Mouse (Mus musculus) erythroid progenitor cell, adult 5-6 weeks (primary cell): Measurements from ENCODE around the gene Plekhg1. TPM values are rescaled to one million over a fixed set of nuclear protein-coding genes. Genes with fewer than 3 reads are reported as not detected.

ENCODE experiments used
- ATAC-seq: replicated peaks from 2 replicates; pipeline ENCODE4 v1.8.0; 2016; ENCODE audit warnings: moderate number of reproducible peaks, mild to moderate bottlenecking, moderate TSS enrichment, inconsistent platforms; ENCODE audit not compliant: poor library complexity, low FRiP score, severe bottlenecking
- total RNA-seq, 2 experiments: library from RNA; stranded (forward) in 1 of 2; stranded (reverse) in 1 of 2; fragments of 150-400 nt in 1 of 2; fragments of 186-747, 209-891 nt in 1 of 2; gene quantifications; 2 replicates each; pipeline versions ENCODE4 v1.2.3 to v1.2.4; 2015 to 2017; ENCODE audit warnings: low replicate concordance in 2 of 2

The Plekhg1 gene
- total RNA-seq, 2 experiments from 2014 or later: 2.5 TPM; not detected in 1

GRCm38 (mm10) chr10:3818940-3819701, 79.0 kb downstream of the Plekhg1 start:
- no peak for ATAC-seq

GRCm38 (mm10) chr10:3823826-3824225, 83.7 kb downstream of the Plekhg1 start:
- no peak for ATAC-seq

DNA sequence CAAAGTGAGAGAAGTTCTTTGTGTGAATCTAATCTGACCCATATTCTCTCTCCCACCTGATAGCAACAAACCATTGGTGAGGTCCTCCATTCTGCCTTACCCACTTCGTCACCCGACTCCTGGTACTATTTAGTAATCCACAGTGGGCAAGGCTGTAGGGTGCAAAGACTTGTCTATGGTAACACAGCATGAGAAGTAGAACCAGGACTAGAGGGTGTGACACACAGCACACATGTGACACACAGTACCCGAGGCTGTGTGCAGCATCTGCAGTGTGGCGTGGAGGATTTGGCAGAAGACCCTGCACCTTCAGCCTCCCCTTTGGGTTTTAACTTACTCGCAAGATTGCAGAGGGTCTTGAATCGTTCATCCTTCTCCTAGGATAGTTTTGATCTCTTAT, 85.9 kb downstream of the Plekhg1 start:
- no peak for ATAC-seq

DNA sequence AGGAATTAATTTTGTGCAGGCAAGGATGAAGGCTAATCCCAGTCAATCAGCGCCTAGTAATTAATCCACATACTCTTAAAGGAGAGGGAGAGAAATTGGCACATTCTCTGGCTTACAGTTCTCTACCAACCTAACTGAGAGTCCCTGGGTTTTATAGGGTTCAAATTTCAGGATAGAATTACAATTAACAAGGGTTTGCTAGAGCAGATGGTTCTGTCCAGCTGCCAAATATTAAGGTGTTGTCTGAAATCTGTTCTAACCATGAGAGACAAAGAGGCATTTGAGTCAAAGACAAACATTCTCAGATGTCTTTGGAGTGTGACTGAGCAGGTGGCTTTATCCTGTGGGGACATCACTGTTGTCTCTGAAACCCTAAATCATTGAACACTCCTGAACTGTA, 87.2 kb downstream of the Plekhg1 start:
- ATAC-seq: no peak

DNA sequence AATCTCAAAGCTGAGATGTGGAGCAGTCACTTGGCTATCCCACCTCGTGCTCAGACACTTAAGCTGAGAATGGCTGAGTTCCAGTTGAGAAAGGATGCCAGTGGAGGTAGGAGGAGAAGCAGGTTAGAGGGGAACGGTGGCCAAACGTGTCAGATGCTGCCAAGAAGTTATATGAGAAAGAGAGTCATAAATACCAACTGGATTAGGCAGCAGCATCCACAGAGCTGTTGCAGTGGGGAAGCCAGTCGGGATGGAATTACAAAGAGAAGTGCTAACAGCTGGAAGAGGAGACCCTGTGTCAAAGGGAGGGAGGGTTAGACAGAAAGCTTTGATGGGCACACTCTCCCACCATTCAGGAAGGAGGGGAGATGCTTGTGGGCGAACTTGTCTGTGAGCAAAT, 89.3 kb downstream of the Plekhg1 start:
- ATAC-seq: no peak

DNA sequence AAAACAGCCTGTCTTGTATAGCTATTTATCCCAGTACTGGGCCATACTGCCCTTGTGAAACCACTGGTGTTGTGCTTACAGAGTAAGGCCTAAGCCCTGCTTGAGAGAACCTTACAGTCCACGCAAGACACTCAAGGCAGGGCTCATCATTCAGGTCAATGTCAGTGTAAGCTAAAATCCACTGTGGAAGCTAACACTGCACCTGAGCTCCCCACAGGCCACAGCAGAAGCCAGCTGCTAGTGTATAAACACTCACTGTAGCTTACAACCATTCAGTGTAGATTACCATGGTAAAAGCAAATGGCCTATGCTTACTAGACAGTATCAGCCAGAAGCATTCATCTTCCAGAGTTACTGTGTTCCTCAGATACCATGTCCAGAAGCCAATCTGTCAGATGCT, 90.5 kb downstream of the Plekhg1 start:
- ATAC-seq: no peak

DNA sequence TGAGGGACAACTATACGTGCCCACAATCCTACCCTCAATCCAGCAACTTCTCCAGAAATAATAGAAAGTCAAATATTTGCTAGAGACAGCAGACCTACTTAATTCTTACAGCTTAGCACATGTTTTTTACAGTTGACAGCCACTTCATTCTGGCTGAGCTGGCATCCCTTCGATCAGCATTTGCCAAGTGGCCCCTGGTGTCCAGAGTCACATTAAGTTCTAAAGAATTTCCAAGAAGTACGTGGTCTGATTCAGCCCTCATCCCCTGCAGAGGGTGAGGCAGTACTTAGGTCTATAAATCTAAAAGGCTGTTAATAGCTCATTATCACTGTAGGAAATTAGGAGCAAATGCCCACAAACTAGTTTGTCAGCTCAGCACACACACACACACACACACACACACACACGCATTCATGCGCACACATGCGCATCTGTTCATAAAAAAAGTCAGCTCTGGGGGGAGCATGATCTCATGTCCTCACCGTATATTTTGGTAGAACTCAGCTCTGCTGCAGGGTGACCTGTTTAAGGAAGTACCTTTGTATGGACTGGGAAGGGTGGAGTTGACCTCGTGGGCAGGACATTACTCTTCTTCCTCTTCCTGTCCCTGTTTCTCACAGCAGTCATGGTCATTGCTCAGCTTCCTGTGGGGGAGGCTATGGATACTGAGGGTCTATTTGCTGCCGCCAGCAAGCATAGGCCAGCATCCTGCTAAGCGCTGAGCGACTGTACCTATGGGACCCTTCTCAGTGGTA, 91.6 kb downstream of the Plekhg1 start:
- ATAC-seq: no peak

DNA sequence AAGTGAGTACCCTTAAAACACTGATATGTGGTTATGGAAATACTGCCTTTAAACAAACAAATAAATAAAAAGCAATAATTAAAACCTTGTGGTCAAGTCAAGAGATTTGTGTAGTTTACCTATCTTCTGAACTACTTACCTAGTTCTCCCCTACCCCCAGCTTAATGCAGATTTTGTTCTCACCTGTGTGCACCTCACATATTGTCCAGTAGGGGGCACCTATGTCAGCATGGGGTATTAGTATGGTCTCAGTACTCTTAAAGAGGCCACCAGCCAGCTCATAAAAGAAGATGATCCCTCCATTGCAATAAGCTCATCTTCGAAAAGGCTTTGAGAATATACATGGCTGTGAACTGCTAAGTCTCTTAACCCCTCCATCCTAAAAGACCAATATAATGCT, 93.9 kb downstream of the Plekhg1 start:
- no peak for ATAC-seq

- ATAC-seq: no peak
Observed at GRCm38 (mm10) chr10:3834678-3835077, 94.5 kb downstream of the Plekhg1 start.

GRCm38 (mm10) chr10:3835616-3836015, 95.5 kb downstream of the Plekhg1 start:
- ATAC-seq: no peak

GRCm38 (mm10) chr10:3839748-3840432, 99.7 kb downstream of the Plekhg1 start:
- ATAC-seq: no peak

GRCm38 (mm10) chr10:3844430-3844829, 104.3 kb downstream of the Plekhg1 start:
- ATAC-seq: no peak

- ATAC-seq: no peak
Observed at GRCm38 (mm10) chr10:3847021-3847420, 106.9 kb downstream of the Plekhg1 start.

GRCm38 (mm10) chr10:3851461-3851860, 111.3 kb downstream of the Plekhg1 start:
- ATAC-seq: no peak

- no peak for ATAC-seq
Observed at GRCm38 (mm10) chr10:3852733-3853132, 112.6 kb downstream of the Plekhg1 start.

DNA sequence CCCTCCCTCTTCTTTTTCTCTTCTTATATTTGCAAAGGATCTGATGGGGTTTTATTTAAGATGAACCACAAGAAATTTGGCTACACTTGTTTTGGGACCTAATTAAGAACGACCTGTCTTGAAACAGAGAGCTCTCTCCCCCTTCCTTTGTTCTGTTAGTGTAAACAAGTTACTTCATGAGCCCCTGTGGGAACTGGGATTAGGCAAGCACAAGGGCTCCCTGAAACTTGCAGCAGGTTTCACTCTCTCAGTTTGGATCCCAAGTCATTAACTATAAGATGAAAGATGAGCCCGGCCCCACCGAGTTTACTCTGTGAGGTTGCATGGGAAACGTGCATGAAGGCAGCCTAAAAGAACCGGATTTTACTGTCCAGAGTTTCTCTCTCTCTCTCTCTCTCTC, 117.7 kb downstream of the Plekhg1 start:
- ATAC-seq: no peak

DNA sequence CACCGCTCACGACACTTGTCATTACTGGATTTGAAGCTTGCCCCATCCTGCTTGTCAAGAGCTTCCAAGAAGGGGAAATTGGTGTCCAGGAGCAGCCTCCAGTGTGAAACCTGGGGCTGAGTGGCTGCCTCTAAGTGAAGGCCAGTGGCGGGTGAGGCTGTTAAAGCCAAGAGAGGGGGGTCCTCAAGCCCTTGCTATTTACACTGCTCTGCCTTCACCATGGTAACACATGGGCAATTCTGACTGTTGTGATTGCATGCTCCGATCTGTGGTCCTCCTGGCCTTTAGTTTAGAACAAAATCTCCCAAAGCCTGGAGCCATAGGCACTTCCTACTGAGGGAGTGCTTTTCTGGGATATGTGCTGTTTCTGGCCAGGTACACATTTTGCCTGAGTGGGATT, 118.3 kb downstream of the Plekhg1 start:
- ATAC-seq: no peak

DNA sequence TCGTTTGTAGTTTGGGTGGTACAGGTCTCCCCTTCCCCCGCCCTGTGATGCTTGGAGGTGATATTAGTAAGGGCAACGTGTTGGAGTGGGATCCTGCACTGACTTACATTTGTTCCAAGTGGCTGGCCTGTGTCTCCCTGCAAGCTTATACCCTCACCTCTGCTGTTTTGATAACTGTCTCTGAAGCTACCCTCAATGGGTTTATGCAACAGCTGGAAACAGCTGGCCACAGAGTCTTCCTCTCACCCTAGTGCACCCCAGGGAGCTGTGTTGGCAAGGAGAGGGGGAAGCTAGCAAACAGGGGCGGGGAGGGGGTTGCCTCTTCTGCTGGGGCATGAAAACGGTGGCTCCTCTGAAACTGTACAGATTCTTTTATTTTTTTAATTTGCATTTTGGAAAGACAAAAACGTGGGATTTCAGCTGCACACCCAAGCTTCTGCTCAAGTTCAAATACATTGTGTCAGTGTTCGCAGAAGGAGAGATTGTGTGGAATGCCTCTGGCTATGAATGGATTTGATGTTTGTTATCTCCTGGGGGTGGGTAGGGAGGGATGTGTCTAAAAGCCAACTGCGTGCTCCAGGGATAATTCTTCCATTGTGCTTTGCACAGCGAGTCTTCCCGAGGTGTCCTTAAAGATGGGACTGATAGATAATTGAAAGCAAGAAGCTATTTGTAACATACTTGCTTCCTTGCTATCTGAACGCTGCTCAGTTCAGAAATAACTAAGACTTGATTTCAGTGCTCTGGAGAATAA, 119.0 kb downstream of the Plekhg1 start:
- no peak for ATAC-seq

DNA sequence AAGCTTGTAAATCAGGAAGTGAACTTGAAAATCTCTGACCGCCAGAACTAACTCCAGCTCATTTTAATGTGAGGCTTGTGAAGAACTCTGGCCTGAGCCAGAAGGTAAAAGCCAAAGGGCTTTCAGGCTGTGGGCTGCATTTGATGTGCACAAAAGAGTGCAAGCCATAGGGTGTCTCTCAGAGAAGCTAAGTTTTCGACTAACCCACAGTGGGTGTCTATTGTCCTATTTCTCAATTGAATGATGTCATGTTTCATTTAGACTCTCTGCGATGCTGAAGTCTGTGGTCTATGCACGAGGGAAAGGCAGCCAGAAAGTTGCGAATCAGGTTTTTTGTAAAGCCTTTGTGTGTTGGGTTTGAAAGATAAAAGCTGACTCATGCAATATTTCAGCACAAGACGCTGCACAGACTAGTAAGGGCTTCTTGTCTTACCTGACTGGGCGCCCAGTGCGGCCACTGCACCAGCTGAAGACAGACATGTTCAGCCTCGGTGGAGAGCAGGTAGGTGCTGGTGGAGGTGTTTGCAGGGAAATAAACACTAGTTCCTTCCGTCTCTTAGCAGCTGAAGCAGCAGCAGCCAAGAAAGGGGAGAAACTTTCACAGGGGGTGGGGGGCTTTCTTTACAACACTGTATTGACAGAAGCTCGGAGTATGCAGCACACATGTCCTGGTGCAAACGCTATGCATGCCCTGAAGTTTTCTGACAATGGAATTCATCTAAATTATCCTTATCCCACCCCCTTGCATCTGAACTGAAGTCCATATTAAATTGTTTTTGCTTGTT, 123.4 kb downstream of the Plekhg1 start:
- ATAC-seq: no peak
